Mouse (Mus musculus): ENCODE results near the gene H2al1o.
"Not testable (repeated sequence)": the region's sequence is repeated elsewhere in the genome, so short reads cannot be mapped to it uniquely, and the experiment has no call there.

Gene H2al1o

DNA sequence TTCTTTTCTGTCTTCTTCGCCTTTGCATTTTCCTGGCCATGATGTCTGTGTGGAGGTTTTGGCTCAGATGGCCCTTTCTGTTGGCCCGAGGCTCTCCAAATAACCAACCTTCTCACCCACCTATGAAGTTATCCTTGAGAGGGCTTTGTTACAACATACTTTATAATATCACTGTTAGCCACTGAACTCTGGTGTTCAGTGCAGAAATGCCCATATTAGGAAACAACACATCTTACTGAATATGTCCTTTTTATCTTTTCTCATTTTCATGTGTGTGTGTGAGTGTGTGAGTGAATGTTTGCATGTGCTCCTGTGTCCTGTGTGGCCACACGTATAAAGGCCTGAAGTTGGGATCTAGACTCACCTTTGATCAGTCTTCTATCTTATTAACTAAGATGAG lies at the start of gene H2al1o:
TSS of gene H2al1o (minus strand) at position 101 of the 400 bp plus-strand sequence.
- DNase-seq, result not testable (repeated sequence)

- DNase-seq, result not testable (repeated sequence)
These were observed 25.8 kb upstream of the H2al1o start for GRCm38 (mm10) chrX:9598036-9598435.

DNA sequence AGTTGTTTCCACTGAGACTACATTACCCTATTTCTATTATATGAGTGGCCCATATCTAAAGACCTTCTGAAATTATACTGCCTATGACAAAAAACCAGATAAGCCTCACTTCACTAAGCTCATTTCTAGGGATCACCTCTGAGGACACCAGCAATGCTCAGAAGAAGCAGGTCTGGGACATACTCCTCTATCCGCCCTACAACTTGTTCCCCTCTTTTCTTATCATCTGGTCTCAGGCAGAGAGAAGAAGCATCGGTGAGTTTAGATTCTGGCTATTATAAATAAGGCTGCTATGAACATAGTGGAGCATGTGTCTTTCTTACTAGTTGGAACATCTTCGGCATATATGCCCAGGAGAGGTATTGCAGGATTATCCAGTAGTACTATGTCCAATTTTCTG lies 35.3 kb downstream of the H2al1o start:
- DNase-seq, result no peak
